8 mouse cellular contexts compared by ENCODE assay signal in genomic region chr9:121331878-121332630, GRCm38 (mm10). TPM values are rescaled to one million over a fixed set of nuclear protein-coding genes. Genes with fewer than 3 reads are reported as not detected.
DNase-seq lines count a peak whose midpoint lies in the region; ATAC-seq and TF ChIP-seq lines count a peak whose summit lies in the region.

No protein-coding gene starts in this region.

- peaks cover 21% of the 10 kb centered on the region for H3K79me2 ChIP-seq in MEL (ENCODE audit: control insufficient read depth, insufficient read depth, low read length, poor library complexity)

- peak overlapping the region; percentile 45 for H3K27ac ChIP-seq in MEL (ENCODE audit: control insufficient read depth, low read depth, low read length)
- H3K27ac ChIP-seq in forebrain, embryonic 11.5 days (ENCODE audit: low read depth, low read length) = peak overlapping the region; percentile 94
- H3K27ac ChIP-seq in hindbrain, embryonic 10.5 days = peak overlapping the region; percentile 89
- H3K27ac ChIP-seq in liver, embryonic 15.5 days (replicated peaks) = peak overlapping the region; percentile 33
- H3K27ac ChIP-seq in neural tube, embryonic 13.5 days (replicated peaks) = peak overlapping the region; percentile 90

- under 1% methylated on average over 8 of the region's 8 CpGs for WGBS in forebrain, embryonic 11.5 days
- WGBS in hindbrain, embryonic 10.5 days = under 1% methylated on average over 8 of the region's 8 CpGs
- WGBS in liver, embryonic 15.5 days (ENCODE audit: insufficient replicate concordance) = 8% methylated on average over 8 of the region's 8 CpGs
- WGBS in neural tube, embryonic 13.5 days = 2% methylated on average over 8 of the region's 8 CpGs

- peak overlapping the region; percentile 26 for H3K4me2 ChIP-seq in forebrain, embryonic 11.5 days (ENCODE audit: low read depth, low read length, severe bottlenecking)
- H3K4me2 ChIP-seq in liver, embryonic 15.5 days = 0 out of 2 replicates have a peak overlapping the region, but pooled peaks have one; percentile 10
- peak overlapping the region; percentile 37 for H3K4me2 ChIP-seq in neural tube, embryonic 13.5 days

- no peak for TF ChIP-seq RAD21 in MEL (IDR thresholded peaks at IDR 0.05; ENCODE audit: low read depth, low read length)

- no peaks in the 10 kb centered on the region for H3K9me3 ChIP-seq in MEL (replicated peaks; ENCODE audit: insufficient read depth, low read length)
- no peaks in the 10 kb centered on the region for H3K9me3 ChIP-seq in forebrain, embryonic 11.5 days (ENCODE audit: control insufficient read depth, low read length)
- H3K9me3 ChIP-seq in hindbrain, embryonic 10.5 days = no peaks in the 10 kb centered on the region
- H3K9me3 ChIP-seq in liver, embryonic 15.5 days (replicated peaks) = no peaks in the 10 kb centered on the region
- H3K9me3 ChIP-seq in neural tube, embryonic 13.5 days = no peaks in the 10 kb centered on the region

- DNase-seq in frontal cortex, postnatal 10 days (ENCODE audit: low spot score in 2 of 2) = peak; percentile 48 to 54
- no peak for DNase-seq in frontal cortex, postnatal 14 days (ENCODE audit: low spot score in 2 of 2)
- no peak for DNase-seq in MEL (ENCODE audit: low read depth, low spot score)
- DNase-seq in forebrain, embryonic 11.5 days (ENCODE audit: low spot score) = peak; percentile 89
- DNase-seq in hindbrain, embryonic 10.5 days (ENCODE audit: low spot score) = peak; percentile 87
- no peak for DNase-seq in urinary bladder, postnatal 25 days (ENCODE audit: low spot score)

- peak; percentile 87 for ATAC-seq in forebrain, embryonic 11.5 days (replicated peaks; ENCODE audit: low FRiP score)
- ATAC-seq in liver, embryonic 15.5 days (ENCODE audit: insufficient read depth) = no peak
- ATAC-seq in neural tube, embryonic 13.5 days (ENCODE audit: low read depth) = peak; percentile 85

- TF ChIP-seq POLR2A in MEL (IDR thresholded peaks at IDR 0.05; ENCODE audit: control insufficient read depth in 1 of 2, insufficient read depth in 1 of 2, low read depth in 1 of 2, low read length in 2 of 2, poor library complexity in 1 of 2) = no peak

- no peaks in the 10 kb centered on the region for H3K27me3 ChIP-seq in MEL (ENCODE audit: control insufficient read depth in 1 of 2, insufficient read depth in 2 of 2, low read length in 2 of 2)
- H3K27me3 ChIP-seq in forebrain, embryonic 11.5 days (ENCODE audit: control insufficient read depth, insufficient read depth, low read length) = no peaks in the 10 kb centered on the region
- no peaks in the 10 kb centered on the region for H3K27me3 ChIP-seq in hindbrain, embryonic 10.5 days (ENCODE audit: insufficient read depth, poor library complexity, severe bottlenecking)
- H3K27me3 ChIP-seq in liver, embryonic 15.5 days = no peaks in the 10 kb centered on the region
- H3K27me3 ChIP-seq in neural tube, embryonic 13.5 days = no peaks in the 10 kb centered on the region

- H3K4me3 ChIP-seq in MEL (ENCODE audit: control insufficient read depth in 1 of 2, insufficient read depth in 1 of 2, low read depth in 2 of 2, low read length in 2 of 2) = no peak overlapping the region
- H3K4me3 ChIP-seq in forebrain, embryonic 11.5 days (ENCODE audit: low read depth, low read length) = no peak overlapping the region
- peak overlapping the region; percentile 38 for H3K4me3 ChIP-seq in hindbrain, embryonic 10.5 days
- H3K4me3 ChIP-seq in liver, embryonic 15.5 days (replicated peaks) = no peak overlapping the region
- H3K4me3 ChIP-seq in neural tube, embryonic 13.5 days = no peak overlapping the region

- no peak for TF ChIP-seq EP300 in MEL (IDR thresholded peaks at IDR 0.05; ENCODE audit: low read depth in 1 of 2, low read length in 2 of 2)

- H3K36me3 ChIP-seq in MEL (ENCODE audit: control insufficient read depth in 1 of 2, insufficient read depth in 2 of 2, low read length in 2 of 2) = peaks cover 0 to 22% of the 10 kb centered on the region in 2 experiments; a peak in 2 of 4 replicates
- peaks cover 3% of the 10 kb centered on the region; the same call in 1 of the 2 replicates for H3K36me3 ChIP-seq in forebrain, embryonic 11.5 days (ENCODE audit: control insufficient read depth, insufficient read depth, low read length)
- H3K36me3 ChIP-seq in hindbrain, embryonic 10.5 days = peaks cover 19% of the 10 kb centered on the region
- H3K36me3 ChIP-seq in liver, embryonic 15.5 days (replicated peaks) = peaks cover 4% of the 10 kb centered on the region; the same call in 1 of the 2 replicates
- peaks cover 6% of the 10 kb centered on the region; the same call in 1 of the 2 replicates for H3K36me3 ChIP-seq in neural tube, embryonic 13.5 days

- peaks cover 8 to 30% of the 10 kb centered on the region in 2 experiments; a peak in 3 of 4 replicates for H3K4me1 ChIP-seq in MEL (ENCODE audit: control insufficient read depth in 1 of 2, insufficient read depth in 2 of 2, low read length in 2 of 2)
- peaks cover 31% of the 10 kb centered on the region for H3K4me1 ChIP-seq in forebrain, embryonic 11.5 days (replicated peaks; ENCODE audit: control insufficient read depth, insufficient read depth, low read length)
- H3K4me1 ChIP-seq in hindbrain, embryonic 10.5 days (replicated peaks) = peaks cover 81% of the 10 kb centered on the region
- H3K4me1 ChIP-seq in liver, embryonic 15.5 days (replicated peaks) = peaks cover 22% of the 10 kb centered on the region
- H3K4me1 ChIP-seq in neural tube, embryonic 13.5 days (replicated peaks) = peaks cover 79% of the 10 kb centered on the region

- 0 out of 2 replicates have a peak overlapping the region, but pooled peaks have one; percentile 14 for H3K9ac ChIP-seq in MEL (ENCODE audit: control insufficient read depth, low read depth, low read length, poor library complexity, severe bottlenecking)
- peak overlapping the region; percentile 35; the same call in 1 of the 2 replicates for H3K9ac ChIP-seq in forebrain, embryonic 11.5 days (ENCODE audit: low read length)
- no peak overlapping the region for H3K9ac ChIP-seq in liver, embryonic 15.5 days
- H3K9ac ChIP-seq in neural tube, embryonic 13.5 days = peak overlapping the region; percentile 48

- TF ChIP-seq CTCF in MEL (IDR thresholded peaks at IDR 0.05 in 2 of 3, conservative IDR thresholded peaks at IDR 0.05 in 1 of 3; ENCODE audit: control insufficient read depth in 1 of 3, insufficient read depth in 1 of 3, low read depth in 2 of 3, low read length in 3 of 3, poor library complexity in 1 of 3, severe bottlenecking in 1 of 3) = no peak

TF ChIP-seq in MEL, 35 proteins besides CTCF, POLR2A, EP300 and RAD21:
- no peak for TF ChIP-seq NELFE (IDR thresholded peaks at IDR 0.05; ENCODE audit: low read depth, low read length)
- TF ChIP-seq TCF12 (IDR thresholded peaks at IDR 0.05; ENCODE audit: low read depth, low read length) = no peak
- no peak for TF ChIP-seq MXI1 (IDR thresholded peaks at IDR 0.05; ENCODE audit: low read depth, low read length)
- TF ChIP-seq CHD2 (IDR thresholded peaks at IDR 0.05; ENCODE audit: low read length) = no peak
- TF ChIP-seq GATA1 (IDR thresholded peaks at IDR 0.05; ENCODE audit: low read depth, low read length) = no peak
- no peak for TF ChIP-seq TBP (IDR thresholded peaks at IDR 0.05; ENCODE audit: low read depth, low read length)
- no peak for TF ChIP-seq SMC3 (IDR thresholded peaks at IDR 0.05; ENCODE audit: low read depth, low read length)
- TF ChIP-seq MAFK (IDR thresholded peaks at IDR 0.05; ENCODE audit: borderline replicate concordance, low read depth, low read length) = no peak
- TF ChIP-seq KAT2A (conservative IDR thresholded peaks at IDR 0.05; ENCODE audit: low read depth, low read length) = no peak
- no peak for TF ChIP-seq USF2 (IDR thresholded peaks at IDR 0.05; ENCODE audit: borderline replicate concordance in 1 of 2, insufficient read depth in 1 of 2, low read depth in 1 of 2, low read length in 2 of 2)
- no peak for TF ChIP-seq ZC3H11A (IDR thresholded peaks at IDR 0.05; ENCODE audit: low read depth, low read length)
- no peak for TF ChIP-seq E2F4 (IDR thresholded peaks at IDR 0.05; ENCODE audit: borderline replicate concordance, low read depth, low read length)

RNA-seq across cellular contexts. Expression of gene Trak1, which starts 34.8 kb away (rescaled TPM):
- 15.3 and 16.2 TPM in 2 replicates for total RNA-seq in MEL (2012; rRNA removed)
- 10 to 100 TPM in 1 of 2 experiments, not detected in 1; 35.5 TPM for polyA plus RNA-seq in MEL (2012; ENCODE audit: insufficient read depth in 1 of 2, insufficient read length in 2 of 2, low read depth in 1 of 2, low replicate concordance in 2 of 2, missing spikeins in 1 of 2)
- 33.5 and 36.4 TPM in 2 replicates for polyA plus RNA-seq in forebrain, embryonic 11.5 days (2014; fragmentation: Nextera tagmentation; extraction: Ambion mirVana)
- 24.1 and 33.1 TPM in 2 replicates for polyA plus RNA-seq in hindbrain, embryonic 10.5 days (2016; fragmentation: Nextera tagmentation; extraction: Ambion mirVana)
- polyA plus RNA-seq in liver, embryonic 15.5 days (2015; fragmentation: Nextera tagmentation; extraction: Ambion mirVana) = 4.2 and 4.8 TPM in 2 replicates
- polyA plus RNA-seq in neural tube, embryonic 13.5 days (2015; fragmentation: Nextera tagmentation; extraction: Ambion mirVana) = 43.4 and 44.3 TPM in 2 replicates

RNA-seq across cellular contexts. Expression of gene Ulk4, which starts 55.1 kb away (rescaled TPM):
- 21.8 and 31.1 TPM in 2 replicates for total RNA-seq in MEL (2012; rRNA removed)
- polyA plus RNA-seq in MEL (2012; ENCODE audit: insufficient read depth in 1 of 2, insufficient read length in 2 of 2, low read depth in 1 of 2, low replicate concordance in 2 of 2, missing spikeins in 1 of 2) = 10 to 100 TPM in 1 of 2 experiments, not detected in 1; 26.6 TPM
- 144 and 163 TPM in 2 replicates for polyA plus RNA-seq in forebrain, embryonic 11.5 days (2014; fragmentation: Nextera tagmentation; extraction: Ambion mirVana)
- 123 and 131 TPM in 2 replicates for polyA plus RNA-seq in hindbrain, embryonic 10.5 days (2016; fragmentation: Nextera tagmentation; extraction: Ambion mirVana)
- polyA plus RNA-seq in liver, embryonic 15.5 days (2015; fragmentation: Nextera tagmentation; extraction: Ambion mirVana) = 32.4 and 32.8 TPM in 2 replicates
- 115 and 160 TPM in 2 replicates for polyA plus RNA-seq in neural tube, embryonic 13.5 days (2015; fragmentation: Nextera tagmentation; extraction: Ambion mirVana)

Comparison
In these comparisons a context has a peak if more than half of its experiments do, and no peak if none do; other contexts are left out.
1. DNase-seq: peak in frontal cortex, postnatal 10 days (2 of 2), forebrain, embryonic 11.5 days (single experiment) and hindbrain, embryonic 10.5 days (single experiment); none in frontal cortex, postnatal 14 days (0 of 2), MEL (single experiment) and urinary bladder, postnatal 25 days (single experiment).
2. H3K27ac ChIP-seq: peak in every context shown above with its lines; median percentile 94 in forebrain, embryonic 11.5 days; 90 in neural tube, embryonic 13.5 days; 89 in hindbrain, embryonic 10.5 days; 45 in MEL; 33 in liver, embryonic 15.5 days.
3. Peak in every context shown above with its lines, with median percentiles within 50 percentile points of each other: H3K4me2 ChIP-seq.